Mouse (Mus musculus) lung, postnatal 0 days (tissue): ENCODE data around the gene Arl5c.

ENCODE experiments used
- CTCF ChIP-seq: IDR thresholded peaks from 2 replicates; pipeline ENCODE4 v1.5.1; 2016; ENCODE audit warnings: antibody characterized with exemption, mild to moderate bottlenecking
- EP300 ChIP-seq: IDR thresholded peaks from 2 replicates; pipeline ENCODE4 v1.6.1; 2016; ENCODE audit warnings: antibody characterized with exemption, mild to moderate bottlenecking, control low read depth

GRCm38 (mm10) chr11:98012831-98013230, 16.9 kb upstream of the Arl5c start:
- TF ChIP-seq CTCF (no peak), EP300 (no peak)
